Mouse (Mus musculus) hindbrain, postnatal 0 days (tissue): ENCODE measurements around the gene Slc12a1. TPM values are rescaled to one million over a fixed set of nuclear protein-coding genes. Genes with fewer than 3 reads are reported as not detected.
A peak's percentile ranks its signal among the peaks of the same experiment; 100 is the strongest.

ENCODE experiments used
- ATAC-seq: fragments of 200-750 bp; cut with Nextera tagmentation; 2 replicates; pipeline ENCODE4 v1.8.0; 2017; ENCODE audit warnings: mild to moderate bottlenecking, moderate TSS enrichment, moderate library complexity
- DNase-seq: peaks from one replicate; pipeline ENCODE4 v3.0.0-alpha.2; 2015; ENCODE audit warnings: low spot score
- H3K27ac ChIP-seq: fragments of 300-500 bp; sonication (generic); 2 replicates; pipeline ENCODE4 v1.5.1; 2014; ENCODE audit warnings: mild to moderate bottlenecking
- H3K27me3 ChIP-seq: fragments of 300-500 bp; sonication (generic); 2 replicates; pipeline ENCODE4 v1.6.1; 2014; ENCODE audit warnings: low read length, mixed read lengths; ENCODE audit not compliant: insufficient read depth
- H3K36me3 ChIP-seq: fragments of 300-500 bp; sonication (generic); 2 replicates; pipeline ENCODE4 v1.6.1; 2014; ENCODE audit warnings: low read length, mixed read lengths; ENCODE audit not compliant: insufficient read depth
- H3K4me1 ChIP-seq: fragments of 300-500 bp; sonication (generic); 2 replicates; pipeline ENCODE4 v1.6.1; 2014; ENCODE audit warnings: antibody characterized with exemption, low read length, mixed read lengths; ENCODE audit not compliant: insufficient read depth
- H3K4me2 ChIP-seq: fragments of 300-500 bp; sonication (generic); 2 replicates; pipeline ENCODE4 v1.6.1; 2014; ENCODE audit warnings: low read depth, mild to moderate bottlenecking, low read length, moderate library complexity, mixed read lengths
- H3K4me3 ChIP-seq: fragments of 300-500 bp; sonication (generic); 2 replicates; pipeline ENCODE4 v1.5.1; 2014; ENCODE audit warnings: low read length
- H3K9ac ChIP-seq: fragments of 300-500 bp; sonication (generic); replicated peaks from 2 replicates; pipeline ENCODE4 v1.6.1; 2014; ENCODE audit warnings: mild to moderate bottlenecking, low read length, moderate library complexity, mixed read lengths
- H3K9me3 ChIP-seq: fragments of 300-500 bp; sonication (generic); 2 replicates; pipeline ENCODE4 v1.6.1; 2016; ENCODE audit warnings: low read length, mixed read lengths
- CTCF ChIP-seq: IDR thresholded peaks from 2 replicates; pipeline ENCODE4 v1.5.1; 2016; ENCODE audit warnings: antibody characterized with exemption, control low read depth, low read depth
- WGBS: fragments of 180-500 bp; shearing (Covaris S2); extraction: QIAGEN DNeasy Blood & Tissue Kit; methylation state at CpG from one replicate; pipeline ENCODE4 v1.1.7; 2014; 5-methylcytosine and 5-hydroxymethylcytosine counted together
- polyA plus RNA-seq: library from polyadenylated mRNA; unstranded; fragments of >200 nt; fragmentation: Nextera tagmentation; extraction: Ambion mirVana; gene quantifications from 2 replicates; pipeline ENCODE4 v1.2.1, GENCODE M21; 2015
- total RNA-seq: library from RNA; depleted of rRNA; stranded (reverse); fragments of >200 nt; gene quantifications from 2 replicates; pipeline ENCODE4 v1.2.3, GENCODE M21; 2014

Slc12a1 gene
- total and polyA plus RNA-seq, 2 experiments from 2014 or later: 0.10 TPM; not detected in 1

- Histone ChIP-seq H3K4me3 (no peak overlapping the region), H3K4me1 (no peaks in the 10 kb centered on the region), H3K9ac (no peak overlapping the region), H3K4me2 (no peak overlapping the region), H3K27ac (no peak overlapping the region), H3K27me3 (no peaks in the 10 kb centered on the region), H3K9me3 (no peaks in the 10 kb centered on the region), H3K36me3 (no peaks in the 10 kb centered on the region)
- DNase-seq (no peak), ATAC-seq (no peak)
- TF ChIP-seq CTCF: no peak
These were observed 40.6 kb downstream of the Slc12a1 start for GRCm38 (mm10) chr2:125192905-125193304.

DNA sequence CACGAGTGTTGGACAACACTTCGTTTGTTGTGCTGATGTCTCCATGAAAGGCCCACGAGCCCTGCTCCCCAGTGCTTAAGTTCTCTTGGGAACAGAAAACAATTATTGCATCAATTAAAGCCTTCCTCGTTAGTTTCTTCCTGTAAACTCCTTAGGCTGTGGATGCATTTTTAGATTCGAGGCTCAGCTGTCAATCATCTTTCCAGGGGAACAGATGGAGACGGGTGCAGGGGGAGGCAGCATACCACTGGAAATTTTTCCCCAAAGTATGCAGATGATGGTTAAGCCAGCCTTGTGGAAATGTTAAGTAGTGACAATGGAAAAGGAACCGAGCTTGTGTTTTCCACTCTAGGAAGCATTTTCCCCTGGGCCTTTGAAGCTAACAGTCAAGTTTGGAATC, 44.5 kb downstream of the Slc12a1 start:
- ATAC-seq: no peak
- H3K36me3 ChIP-seq: no peaks in the 10 kb centered on the region
- no peaks in the 10 kb centered on the region for H3K9me3 ChIP-seq
- H3K27ac ChIP-seq: no peak overlapping the region
- H3K4me2 ChIP-seq: no peak overlapping the region
- no peak for TF ChIP-seq CTCF
- H3K9ac ChIP-seq: no peak overlapping the region
- 49% methylated on average over 7 of the region's 7 CpGs for WGBS
- no peaks in the 10 kb centered on the region for H3K27me3 ChIP-seq
- no peaks in the 10 kb centered on the region for H3K4me1 ChIP-seq
- DNase-seq: no peak
- H3K4me3 ChIP-seq: no peak overlapping the region

GRCm38 (mm10) chr2:125208894-125209596, 56.7 kb downstream of the Slc12a1 start:
- no peak for TF ChIP-seq CTCF
- Histone ChIP-seq H3K4me1 (0 out of 2 replicates have a peak, but pooled peaks cover 4% of the 10 kb centered on the region), H3K4me3 (no peak overlapping the region), H3K27me3 (no peaks in the 10 kb centered on the region), H3K9me3 (no peaks in the 10 kb centered on the region), H3K9ac (no peak overlapping the region), H3K4me2 (no peak overlapping the region), H3K27ac (no peak overlapping the region), H3K36me3 (no peaks in the 10 kb centered on the region)
- ATAC-seq: peak; percentile 45; the same call in 1 of the 2 replicates
- DNase-seq: peak; percentile 28
- 65% methylated on average over 14 of the region's 14 CpGs for WGBS

- peak; percentile 46 for DNase-seq
These were observed 59.7 kb downstream of the Slc12a1 start for GRCm38 (mm10) chr2:125211831-125212510.

DNA sequence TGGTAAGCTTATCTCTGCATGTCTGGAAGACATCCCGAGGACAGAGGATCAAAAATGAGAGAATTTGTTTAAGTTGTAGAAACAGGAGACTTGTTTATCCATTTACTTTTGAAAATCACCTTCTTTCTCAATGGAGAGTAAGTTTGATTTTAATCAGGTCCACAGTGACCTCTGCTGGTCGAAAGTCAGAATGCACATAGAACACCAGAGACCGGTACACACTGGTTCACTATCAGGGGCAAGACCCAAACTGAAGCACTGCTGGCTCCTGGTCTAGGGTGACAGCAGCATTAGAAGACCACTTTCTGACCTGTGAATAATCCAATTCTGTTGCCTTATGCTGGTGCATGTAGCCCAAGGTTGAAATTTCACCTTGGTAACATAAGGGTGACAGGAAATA, 62.3 kb downstream of the Slc12a1 start:
- H3K9ac ChIP-seq: no peak overlapping the region
- H3K4me1 ChIP-seq: no peaks in the 10 kb centered on the region
- ATAC-seq: peak; percentile 58; the same call in 1 of the 2 replicates
- peak; percentile 93 for DNase-seq
- H3K27me3 ChIP-seq: no peaks in the 10 kb centered on the region
- H3K27ac ChIP-seq: no peak overlapping the region
- peak; percentile 83 for TF ChIP-seq CTCF
- H3K36me3 ChIP-seq: no peaks in the 10 kb centered on the region
- 3% methylated on average over 3 of the region's 3 CpGs for WGBS
- no peaks in the 10 kb centered on the region for H3K9me3 ChIP-seq
- H3K4me2 ChIP-seq: no peak overlapping the region
- H3K4me3 ChIP-seq: no peak overlapping the region

More at GRCm38 (mm10) chr2:125211831-125212510, 59.7 kb downstream of the Slc12a1 start:
- H3K4me2 ChIP-seq: no peak overlapping the region
- no peak for ATAC-seq
- no peak overlapping the region for H3K9ac ChIP-seq
- H3K36me3 ChIP-seq: no peaks in the 10 kb centered on the region
- H3K27me3 ChIP-seq: no peaks in the 10 kb centered on the region
- no peak for TF ChIP-seq CTCF
- H3K4me1 ChIP-seq: 0 out of 2 replicates have a peak, but pooled peaks cover 4% of the 10 kb centered on the region
- 56% methylated on average over 10 of the region's 10 CpGs for WGBS
- no peak overlapping the region for H3K27ac ChIP-seq
- H3K9me3 ChIP-seq: no peaks in the 10 kb centered on the region
- no peak overlapping the region for H3K4me3 ChIP-seq

DNA sequence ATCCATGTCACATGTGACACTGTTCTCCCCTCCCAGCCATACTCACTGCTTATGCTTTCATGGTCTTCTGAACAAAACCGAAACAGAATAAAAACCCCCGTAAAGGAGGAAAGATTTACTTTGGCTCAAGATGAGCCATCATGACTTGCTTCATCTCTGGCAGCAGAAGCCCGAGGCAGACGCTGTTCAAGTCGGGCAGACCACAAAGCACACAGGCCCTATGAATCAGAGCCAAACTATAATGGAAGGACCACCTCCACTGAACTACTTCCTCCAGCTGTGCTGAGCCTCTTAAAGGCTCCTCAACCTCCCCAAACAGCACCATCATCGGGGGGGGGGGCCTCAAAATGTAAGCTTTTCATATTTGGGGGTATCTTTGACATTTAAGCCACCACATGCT, 65.0 kb downstream of the Slc12a1 start:
- ATAC-seq: no peak
- Histone ChIP-seq H3K4me3 (no peak overlapping the region), H3K9me3 (no peaks in the 10 kb centered on the region), H3K27me3 (no peaks in the 10 kb centered on the region), H3K4me1 (no peaks in the 10 kb centered on the region), H3K27ac (no peak overlapping the region), H3K36me3 (no peaks in the 10 kb centered on the region), H3K9ac (no peak overlapping the region), H3K4me2 (no peak overlapping the region)
- TF ChIP-seq CTCF: no peak
- DNase-seq: no peak
- WGBS: 67% methylated on average over 6 of the region's 6 CpGs

GRCm38 (mm10) chr2:125218566-125218965, 66.3 kb downstream of the Slc12a1 start:
- H3K27me3 ChIP-seq: no peaks in the 10 kb centered on the region
- DNase-seq (peak; percentile 18), ATAC-seq (no peak)
- H3K4me1 ChIP-seq: no peaks in the 10 kb centered on the region
- no peaks in the 10 kb centered on the region for H3K9me3 ChIP-seq
- no peak overlapping the region for H3K9ac ChIP-seq
- no peaks in the 10 kb centered on the region for H3K36me3 ChIP-seq
- TF ChIP-seq CTCF: no peak
- no peak overlapping the region for H3K4me2 ChIP-seq
- H3K4me3 ChIP-seq: no peak overlapping the region
- 86% methylated on average over 1 of the region's 1 CpGs for WGBS
- H3K27ac ChIP-seq: no peak overlapping the region
